Mouse (Mus musculus): ENCODE measurements at regions not wholly inside any gene's neighbourhood (a gene's known extent, or its start where the extent isn't known, plus 50 kb on each side); places are given as distances from the start of the nearest gene placed in this dataset.
"Not testable (repeated sequence)": the region's sequence is repeated elsewhere in the genome, so short reads cannot be mapped to it uniquely, and the experiment has no call there.

GRCm38 (mm10) chr10:68956539-68956938 is 194.7 kb upstream of the Rhobtb1 start:
- DNase-seq (ENCODE audit: low read depth): no peak

- DNase-seq (ENCODE audit: low read depth): no peak
Measured at GRCm38 (mm10) chr10:68961376-68961775, 189.9 kb upstream of the Rhobtb1 start.

- no peak for DNase-seq (ENCODE audit: low read depth)
Measured at GRCm38 (mm10) chr10:68963090-68963489, 188.1 kb upstream of the Rhobtb1 start.

- no peak for DNase-seq (ENCODE audit: low read depth)
Measured at GRCm38 (mm10) chr10:68965271-68965670, 186.0 kb upstream of the Rhobtb1 start.

GRCm38 (mm10) chr10:68967976-68968968 is 183.0 kb upstream of the Rhobtb1 start:
- DNase-seq (ENCODE audit: low read depth): no peak

GRCm38 (mm10) chr10:68970521-68970920 is 180.7 kb upstream of the Rhobtb1 start:
- DNase-seq (ENCODE audit: low read depth): no peak

- DNase-seq (ENCODE audit: low read depth): no peak
Measured at GRCm38 (mm10) chr10:68974771-68975170, 176.5 kb upstream of the Rhobtb1 start.

- DNase-seq (ENCODE audit: low read depth): no peak
Measured at GRCm38 (mm10) chr10:68976443-68977025, 174.7 kb upstream of the Rhobtb1 start.

GRCm38 (mm10) chr10:68978115-68978514 is 173.1 kb upstream of the Rhobtb1 start:
- peak; percentile 36 for DNase-seq (ENCODE audit: low read depth)

GRCm38 (mm10) chr10:68979949-68980348 is 171.3 kb upstream of the Rhobtb1 start:
- DNase-seq (ENCODE audit: low read depth): no peak

- DNase-seq (ENCODE audit: low read depth): no peak
Measured at GRCm38 (mm10) chr10:68982288-68982687, 168.9 kb upstream of the Rhobtb1 start.

GRCm38 (mm10) chr10:68990584-68990983 is 160.7 kb upstream of the Rhobtb1 start:
- no peak for DNase-seq (ENCODE audit: low read depth)

- no peak for DNase-seq (ENCODE audit: low read depth)
Measured at GRCm38 (mm10) chr10:68999610-69000009, 151.6 kb upstream of the Rhobtb1 start.

- no peak for DNase-seq (ENCODE audit: low read depth)
Measured at GRCm38 (mm10) chr10:69001654-69002435, 149.4 kb upstream of the Rhobtb1 start.

GRCm38 (mm10) chr10:69005199-69005872 is 145.9 kb upstream of the Rhobtb1 start:
- DNase-seq (ENCODE audit: low read depth): peak; percentile 52

- DNase-seq (ENCODE audit: low read depth): not testable (repeated sequence)
Measured at GRCm38 (mm10) chr10:69008679-69009078, 142.6 kb upstream of the Rhobtb1 start.

- DNase-seq (ENCODE audit: low read depth): no peak
Measured at GRCm38 (mm10) chr10:69020811-69021743, 130.2 kb upstream of the Rhobtb1 start.

- no peak for DNase-seq (ENCODE audit: low read depth)
Measured at GRCm38 (mm10) chr10:69033410-69033809, 117.8 kb upstream of the Rhobtb1 start.

GRCm38 (mm10) chr10:69034390-69035120 is 116.7 kb upstream of the Rhobtb1 start:
- DNase-seq (ENCODE audit: low read depth): no peak

GRCm38 (mm10) chr10:69035536-69035935 is 115.7 kb upstream of the Rhobtb1 start:
- DNase-seq (ENCODE audit: low read depth): not testable (repeated sequence)
